Mouse (Mus musculus) ES-E14 (cell line): ENCODE measurements at regions not wholly inside any gene's neighbourhood (a gene's known extent, or its start where the extent isn't known, plus 50 kb on each side); places are given as distances from the start of the nearest gene placed in this dataset.

Experiments
- DNase-seq: peaks from one replicate; pipeline ENCODE4 v3.0.0-alpha.2; 2013; ENCODE audit warnings: low read depth, low spot score
- H3K27ac ChIP-seq: 2 replicates; pipeline ENCODE4 v1.5.1; 2012; ENCODE audit warnings: low read depth, mild to moderate bottlenecking, low read length, moderate library complexity, mixed read lengths; ENCODE audit not compliant: poor library complexity, insufficient read depth, severe bottlenecking
- H3K36me3 ChIP-seq: 2 replicates; pipeline ENCODE4 v1.6.1; 2012; ENCODE audit warnings: mild to moderate bottlenecking, low read length, moderate library complexity, mixed read lengths; ENCODE audit not compliant: control insufficient read depth, poor library complexity, insufficient read depth, severe bottlenecking
- H3K4me1 ChIP-seq, 2 experiments: fragments of 150-350 bp in 1 of 2; sonication (generic) in 1 of 2; 2 replicates each; pipeline ENCODE4 v1.6.1; 2012; ENCODE audit warnings: low read length in 2 of 2, mild to moderate bottlenecking in 1 of 2, mixed read lengths in 1 of 2; ENCODE audit not compliant: control insufficient read depth in 2 of 2, insufficient read depth in 2 of 2, poor library complexity in 1 of 2
- H3K4me3 ChIP-seq, 2 experiments: fragments of 150-350 bp in 1 of 2; sonication (generic) in 1 of 2; 2 replicates each; pipeline ENCODE4 v1.5.1; 2012; ENCODE audit warnings: low read length in 2 of 2, low read depth in 1 of 2, mild to moderate bottlenecking in 1 of 2, mixed read lengths in 1 of 2; ENCODE audit not compliant: insufficient read depth in 1 of 2, poor library complexity in 1 of 2, severe bottlenecking in 1 of 2
- H3K9ac ChIP-seq: 2 replicates; pipeline ENCODE4 v1.6.1; 2012; ENCODE audit warnings: low read depth, mild to moderate bottlenecking, low read length, mixed read lengths; ENCODE audit not compliant: poor library complexity, insufficient read depth, severe bottlenecking
- H3K9me3 ChIP-seq: fragments of 150-350 bp; sonication (generic); 2 replicates; pipeline ENCODE4 v1.6.1; 2012; ENCODE audit warnings: low read depth, mild to moderate bottlenecking, low read length; ENCODE audit not compliant: control insufficient read depth, insufficient read depth
- CHD2 ChIP-seq: IDR thresholded peaks from 2 replicates; pipeline ENCODE4 v1.6.1; 2014; ENCODE audit warnings: mild to moderate bottlenecking, low read depth, low read length, inconsistent platforms
- HCFC1 ChIP-seq: IDR thresholded peaks from 2 replicates; pipeline ENCODE4 v1.6.1; 2012; ENCODE audit warnings: low read length, inconsistent platforms, borderline replicate concordance; ENCODE audit not compliant: insufficient read depth
- MAFK ChIP-seq: IDR thresholded peaks from 2 replicates; pipeline ENCODE4 v1.6.1; 2014; ENCODE audit warnings: mild to moderate bottlenecking, low read depth, low read length, inconsistent platforms; ENCODE audit not compliant: insufficient read depth
- ZC3H11A ChIP-seq: IDR thresholded peaks from 2 replicates; pipeline ENCODE4 v1.6.1; 2012; ENCODE audit warnings: low read depth, mild to moderate bottlenecking, inconsistent platforms, low read length, borderline replicate concordance
- ZNF384 ChIP-seq: IDR thresholded peaks from 2 replicates; pipeline ENCODE4 v1.6.1; 2012; ENCODE audit warnings: low read depth, low read length, inconsistent platforms
- in situ Hi-C, 2 experiments: fragments of 600-800 bp; cut with MboI; formaldehyde crosslinking; loops; one replicate each; pipeline ENCODE4 v1.15.1; 2025; ENCODE audit warnings: low sequenced_read_pairs in 2 of 2, inconsistent platforms in 1 of 2; ENCODE audit not compliant: unreplicated experiment in 2 of 2

DNA sequence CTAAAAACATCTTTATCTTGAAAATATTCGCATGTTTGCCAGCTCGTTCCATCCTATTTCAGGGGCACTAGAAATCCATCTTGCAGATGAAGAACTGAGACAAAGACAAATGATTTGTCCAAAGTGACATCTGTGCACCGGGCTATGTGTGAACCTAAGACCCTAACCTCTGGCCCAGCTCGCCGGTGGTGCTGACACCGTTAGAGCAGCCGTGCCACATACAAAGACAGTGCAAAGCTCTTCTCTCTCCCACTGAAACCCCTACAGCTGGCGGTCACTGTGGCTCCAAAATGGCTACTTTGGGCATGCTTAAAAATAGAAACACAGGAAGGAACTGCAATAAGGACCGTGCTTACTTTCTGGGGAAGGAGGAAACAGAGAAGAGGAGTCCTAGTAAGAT, 215.6 kb upstream of the Gpc5 start:
- Histone ChIP-seq H3K4me3 (no peak overlapping the region), H3K36me3 (no peaks in the 10 kb centered on the region), H3K4me1 (no peaks in the 10 kb centered on the region), H3K9me3 (no peaks in the 10 kb centered on the region), H3K27ac (no peak overlapping the region), H3K9ac (no peak overlapping the region)
- in situ Hi-C loops: no loop called here
- DNase-seq: no peak
- TF ChIP-seq HCFC1: no peak
- TF ChIP-seq CHD2: no peak
- no peak for TF ChIP-seq ZC3H11A
- TF ChIP-seq ZNF384: no peak
- TF ChIP-seq MAFK: no peak

DNA sequence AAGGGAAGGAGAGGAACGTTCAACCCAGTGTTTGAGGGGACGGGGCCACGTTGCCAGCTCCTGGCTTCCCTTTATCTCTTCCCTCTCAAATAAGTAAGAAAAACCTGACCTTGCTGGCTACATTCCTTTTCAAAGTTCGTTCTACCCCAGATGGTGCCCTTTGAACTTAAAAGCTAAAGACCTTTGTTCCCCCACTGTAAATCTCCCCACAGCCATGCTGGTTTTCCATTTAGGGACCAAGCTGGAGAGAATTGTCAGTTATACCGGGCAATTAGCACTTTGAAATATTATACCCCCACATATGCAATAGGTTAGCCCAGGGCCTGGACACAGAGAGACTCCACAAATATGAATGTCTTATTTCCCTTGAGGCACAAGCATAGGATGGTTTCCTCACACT, 214.5 kb upstream of the Gpc5 start:
- H3K4me3 ChIP-seq: no peak overlapping the region
- H3K9ac ChIP-seq: no peak overlapping the region
- in situ Hi-C loops: no loop called here
- H3K9me3 ChIP-seq: no peaks in the 10 kb centered on the region
- H3K27ac ChIP-seq: no peak overlapping the region
- H3K36me3 ChIP-seq: no peaks in the 10 kb centered on the region
- H3K4me1 ChIP-seq: no peaks in the 10 kb centered on the region
- TF ChIP-seq CHD2: no peak
- TF ChIP-seq ZC3H11A: no peak
- TF ChIP-seq MAFK: no peak
- no peak for TF ChIP-seq HCFC1
- TF ChIP-seq ZNF384: no peak
- no peak for DNase-seq

DNA sequence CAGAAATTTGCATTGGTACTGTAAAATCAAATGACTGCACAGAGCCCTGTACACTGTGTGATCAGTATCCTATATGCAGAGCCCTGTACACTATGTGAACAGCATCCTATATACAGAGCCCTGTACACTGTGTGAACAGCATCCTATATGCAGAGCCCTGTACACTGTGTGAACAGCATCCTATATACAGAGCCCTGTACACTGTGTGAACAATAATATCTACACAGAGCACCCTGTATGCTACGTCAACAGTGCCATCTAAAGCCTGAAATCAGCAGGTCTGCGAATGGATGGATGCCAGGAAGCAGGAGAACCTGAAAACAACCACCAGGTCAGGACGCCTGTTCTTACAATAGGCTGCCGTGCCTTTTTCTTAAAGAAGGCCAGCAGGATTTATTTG, 211.7 kb upstream of the Gpc5 start:
- no peak overlapping the region for H3K4me3 ChIP-seq
- no peak overlapping the region for H3K9ac ChIP-seq
- H3K4me1 ChIP-seq: no peaks in the 10 kb centered on the region
- no peak overlapping the region for H3K27ac ChIP-seq
- in situ Hi-C loops: no loop called here
- no peaks in the 10 kb centered on the region for H3K9me3 ChIP-seq
- no peaks in the 10 kb centered on the region for H3K36me3 ChIP-seq
- TF ChIP-seq ZC3H11A (no peak), MAFK (no peak), ZNF384 (no peak), HCFC1 (no peak), CHD2 (no peak)
- DNase-seq: no peak

DNA sequence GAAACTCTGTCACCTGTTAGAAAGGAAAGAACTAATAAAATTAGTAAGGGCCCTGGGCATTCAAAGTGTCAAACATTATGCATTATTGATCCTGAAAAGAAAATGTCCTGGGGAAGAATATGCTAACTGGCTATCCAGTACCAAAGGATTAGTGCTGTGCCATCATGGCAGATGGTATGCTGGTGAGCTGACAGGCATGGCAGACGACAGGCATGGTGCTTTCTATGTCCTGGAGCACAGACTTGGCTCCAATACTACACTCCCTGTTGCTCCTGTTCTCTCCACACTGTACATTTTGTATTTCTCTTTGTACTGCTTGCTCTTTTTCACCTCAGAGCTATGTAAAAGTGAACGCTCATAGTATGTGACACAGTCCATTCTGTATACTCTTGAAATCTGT, 187.9 kb upstream of the Gpc5 start:
- TF ChIP-seq CHD2: no peak
- TF ChIP-seq ZNF384: no peak
- H3K4me3 ChIP-seq: no peak overlapping the region
- no peak for DNase-seq
- no peaks in the 10 kb centered on the region for H3K4me1 ChIP-seq
- in situ Hi-C loops: no loop called here
- H3K27ac ChIP-seq: no peak overlapping the region
- H3K9me3 ChIP-seq: no peaks in the 10 kb centered on the region
- H3K36me3 ChIP-seq: no peaks in the 10 kb centered on the region
- H3K9ac ChIP-seq: no peak overlapping the region

DNA sequence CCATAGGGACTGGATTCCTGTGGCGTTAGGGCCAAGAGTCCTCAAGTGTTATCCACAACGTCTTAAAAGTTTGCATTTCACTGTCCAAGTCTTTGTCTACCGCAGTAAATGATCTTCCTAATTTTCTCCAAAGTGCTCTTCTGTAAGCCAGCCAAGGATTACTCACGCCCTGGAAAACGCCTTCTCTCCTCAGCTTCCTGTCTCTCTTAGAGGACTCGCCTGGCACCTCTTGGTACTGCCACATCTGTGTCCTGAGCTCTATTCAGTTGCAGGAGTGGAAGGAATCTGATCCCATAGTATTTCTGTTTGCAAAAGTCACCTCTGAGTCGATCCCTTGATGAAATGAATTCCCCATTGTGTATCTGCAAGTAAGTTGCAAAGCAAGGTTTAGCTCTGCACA, 179.7 kb upstream of the Gpc5 start:
- in situ Hi-C loops: no loop called here
- H3K9me3 ChIP-seq: no peaks in the 10 kb centered on the region
- no peak overlapping the region for H3K27ac ChIP-seq
- DNase-seq: no peak
- no peak overlapping the region for H3K4me3 ChIP-seq
- H3K9ac ChIP-seq: no peak overlapping the region
- no peaks in the 10 kb centered on the region for H3K4me1 ChIP-seq
- TF ChIP-seq CHD2 (no peak), ZC3H11A (no peak), MAFK (no peak), HCFC1 (no peak), ZNF384 (no peak)
- no peaks in the 10 kb centered on the region for H3K36me3 ChIP-seq
